Mouse (Mus musculus): Measurements from ENCODE around the gene Lhfpl3. TPM values are rescaled to one million over a fixed set of nuclear protein-coding genes. Genes with fewer than 3 reads are reported as not detected.
"Not testable (repeated sequence)": the region's sequence is repeated elsewhere in the genome, so short reads cannot be mapped to it uniquely, and the experiment has no call there.

The Lhfpl3 gene
- not detected for total RNA-seq (2022)

DNA sequence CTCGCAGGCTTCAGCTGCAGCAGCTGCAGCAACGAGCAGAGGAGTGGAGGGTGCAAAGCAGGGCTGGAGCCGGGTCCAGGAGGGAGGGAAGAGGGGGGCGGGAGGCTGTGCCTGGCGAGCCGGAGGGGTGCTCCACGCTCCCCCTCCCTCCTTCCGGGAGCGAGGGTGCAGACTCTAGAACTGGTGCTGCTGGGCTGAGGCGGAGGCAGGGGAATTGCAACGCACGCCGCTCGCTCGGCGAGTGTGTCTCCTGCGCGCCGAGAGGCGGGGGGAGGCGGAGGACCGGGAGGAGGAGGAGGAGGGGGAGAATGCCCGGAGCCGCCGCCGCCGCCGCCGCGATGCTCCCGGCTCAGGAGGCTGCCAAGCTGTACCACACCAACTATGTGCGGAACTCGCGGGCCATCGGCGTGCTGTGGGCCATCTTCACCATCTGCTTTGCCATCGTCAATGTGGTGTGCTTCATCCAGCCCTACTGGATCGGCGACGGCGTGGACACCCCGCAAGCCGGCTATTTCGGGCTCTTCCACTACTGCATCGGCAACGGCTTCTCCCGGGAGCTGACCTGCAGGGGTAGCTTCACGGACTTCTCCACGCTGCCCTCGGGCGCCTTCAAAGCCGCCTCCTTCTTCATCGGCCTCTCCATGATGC lies at the start of gene Lhfpl3:
Gene Lhfpl3 (plus strand): TSS at position 175 of the 648 bp plus-strand sequence.
- DNase-seq (ENCODE audit: low spot score) = no peak

DNA sequence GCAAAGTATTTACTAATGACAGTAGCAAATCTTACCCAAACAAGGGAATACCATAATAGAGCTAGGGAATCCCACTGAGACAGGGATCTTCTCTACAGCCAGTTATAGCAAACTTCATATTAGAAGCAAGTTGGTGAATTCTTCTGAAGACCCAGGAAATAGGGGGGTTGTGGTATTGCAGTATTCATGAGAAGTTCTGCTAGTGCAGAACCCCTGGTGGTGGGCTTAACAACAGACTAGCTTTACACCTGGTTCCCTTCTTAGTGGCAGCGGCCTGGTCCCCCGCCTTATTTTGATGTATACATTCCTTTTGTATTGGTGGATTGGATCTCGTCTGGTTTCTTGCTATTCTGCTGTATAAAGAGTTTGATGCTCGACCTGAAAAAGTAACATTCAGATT lies 39.6 kb upstream of the Lhfpl3 start:
- DNase-seq (ENCODE audit: low spot score) = not testable (repeated sequence)

DNA sequence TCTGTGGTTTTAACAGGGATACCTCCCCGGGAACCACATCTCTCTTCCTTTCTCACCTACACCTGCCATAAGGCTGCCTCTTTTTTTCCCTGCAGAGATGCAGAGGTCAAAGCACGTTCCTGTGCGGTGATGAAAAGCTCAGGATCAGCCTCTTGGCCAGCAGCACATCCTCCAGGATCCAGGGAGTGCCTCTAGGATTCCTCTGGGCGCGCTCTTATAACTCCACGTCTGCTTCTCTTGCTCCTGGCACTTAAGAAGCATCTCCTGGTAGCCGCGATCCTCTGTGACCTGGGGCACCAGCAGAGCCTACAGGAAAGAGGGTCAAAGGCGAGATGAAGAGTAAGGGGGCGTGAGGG lies 352 bp upstream of the Lhfpl3 start:
- DNase-seq (ENCODE audit: low spot score) = no peak

GRCm38 (mm10) chr5:22746533-22747021 lies 718 bp downstream of the Lhfpl3 start:
- DNase-seq (ENCODE audit: low spot score) = no peak

- no peak for DNase-seq (ENCODE audit: low spot score)
Measured at GRCm38 (mm10) chr5:22747305-22747704, 1.4 kb downstream of the Lhfpl3 start.

DNA sequence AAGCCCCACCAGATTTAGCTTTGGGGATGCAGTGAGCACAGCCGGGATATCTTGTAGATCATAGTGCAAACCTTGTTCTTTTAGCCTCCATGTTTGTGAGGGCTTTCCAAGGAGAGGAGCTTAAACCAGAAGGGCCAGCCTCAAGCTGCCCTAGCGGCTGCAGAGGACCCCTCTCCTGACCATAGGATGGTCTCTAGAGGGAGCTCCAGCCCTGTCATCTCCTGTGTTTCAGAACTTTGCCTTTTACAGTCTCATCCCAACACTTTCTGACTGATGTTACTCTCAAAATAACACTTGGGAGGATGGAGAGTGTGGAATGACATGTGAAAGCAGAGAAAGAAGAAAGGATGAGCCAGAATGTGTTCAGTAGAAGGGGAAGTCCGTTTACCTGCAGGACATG lies 11.4 kb downstream of the Lhfpl3 start:
- DNase-seq (ENCODE audit: low spot score) = no peak

GRCm38 (mm10) chr5:22770726-22771125 lies 24.9 kb downstream of the Lhfpl3 start:
- DNase-seq (ENCODE audit: low spot score) = no peak

DNA sequence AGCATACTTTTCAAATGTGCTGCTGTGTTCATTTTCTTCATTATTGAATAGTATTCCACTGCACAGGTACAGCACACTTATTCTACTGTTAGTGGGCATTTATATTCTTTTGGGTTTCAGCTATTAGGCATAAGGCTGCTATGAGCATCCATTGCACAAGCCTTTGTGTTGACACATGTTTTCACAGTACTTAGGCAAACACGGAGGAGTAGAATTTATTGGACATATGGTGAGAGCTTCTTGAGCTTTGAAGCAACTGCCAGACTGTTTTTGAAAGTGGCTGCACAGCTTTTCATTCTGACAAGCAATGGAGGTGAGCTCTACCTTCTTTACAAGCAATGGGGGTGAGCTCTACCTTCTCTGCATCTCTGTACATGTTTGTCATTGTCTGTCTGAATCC lies 49.5 kb downstream of the Lhfpl3 start:
- DNase-seq (ENCODE audit: low spot score) = no peak

DNA sequence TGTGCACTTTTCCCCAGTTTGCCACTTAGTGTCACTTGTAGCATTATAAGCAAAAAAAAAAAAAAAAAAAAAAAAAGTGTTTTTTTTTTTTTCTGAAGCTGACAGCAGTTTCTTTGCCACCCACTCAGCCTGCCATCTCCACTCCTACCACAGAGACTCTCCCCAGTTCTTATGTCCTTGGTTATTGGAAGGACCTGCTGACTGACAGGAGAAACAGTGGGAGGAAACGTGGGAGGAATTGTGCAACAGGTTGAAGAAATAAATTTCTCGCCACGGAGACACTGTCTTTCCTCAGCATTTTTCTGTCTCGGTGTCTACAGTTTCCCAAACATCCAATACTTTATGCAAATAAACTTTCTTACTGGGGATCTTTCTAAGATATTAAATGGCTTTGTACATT lies 67.6 kb downstream of the Lhfpl3 start:
- no peak for DNase-seq (ENCODE audit: low spot score)

- DNase-seq (ENCODE audit: low spot score) = no peak
Measured at GRCm38 (mm10) chr5:22829822-22830450, 84.1 kb downstream of the Lhfpl3 start.

GRCm38 (mm10) chr5:22851572-22851971 lies 105.7 kb downstream of the Lhfpl3 start:
- DNase-seq (ENCODE audit: low spot score) = peak; percentile 40

GRCm38 (mm10) chr5:22853503-22853902 lies 107.6 kb downstream of the Lhfpl3 start:
- no peak for DNase-seq (ENCODE audit: low spot score)

DNA sequence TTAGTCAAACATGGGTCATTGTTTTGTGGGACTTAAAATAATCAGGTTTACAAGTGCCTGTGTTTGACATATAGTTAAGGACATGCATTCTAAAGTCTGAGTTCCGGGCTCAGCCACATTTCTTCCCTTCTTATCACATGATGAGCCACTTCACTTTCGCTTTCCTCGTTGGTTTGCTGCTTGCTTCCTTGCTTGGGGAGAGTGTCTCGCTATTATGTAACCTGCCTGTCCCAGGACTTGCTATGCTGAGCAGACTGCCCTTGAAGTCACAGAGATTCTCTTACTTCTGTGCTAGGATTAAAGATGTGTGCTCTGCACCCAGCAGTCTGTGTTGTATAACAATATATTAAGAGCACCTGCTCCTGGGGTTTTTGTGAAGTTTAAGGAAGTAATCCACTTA lies 110.6 kb downstream of the Lhfpl3 start:
- DNase-seq (ENCODE audit: low spot score) = peak; percentile 3

GRCm38 (mm10) chr5:22861399-22861798 lies 115.5 kb downstream of the Lhfpl3 start:
- no peak for DNase-seq (ENCODE audit: low spot score)

- DNase-seq (ENCODE audit: low spot score) = no peak
Measured at GRCm38 (mm10) chr5:22869031-22869430, 123.2 kb downstream of the Lhfpl3 start.

DNA sequence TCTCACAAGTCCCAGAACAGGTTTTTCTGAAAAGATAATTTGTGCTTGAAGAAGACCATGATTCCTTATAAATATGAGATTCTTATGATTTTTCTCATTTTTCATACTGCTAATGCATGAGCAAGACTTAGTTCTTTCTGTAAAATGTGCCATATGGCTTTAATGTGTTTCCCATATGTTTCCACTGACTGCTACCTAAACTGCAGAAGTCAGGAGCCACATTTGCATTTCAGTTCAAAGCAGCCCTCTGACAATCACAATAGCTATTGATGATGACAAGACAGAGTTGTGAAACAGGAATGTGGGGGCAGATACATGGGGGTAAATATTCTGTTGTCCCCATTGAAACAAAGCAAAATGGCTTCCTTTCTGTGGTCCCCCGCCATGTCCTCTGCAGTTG lies 126.6 kb downstream of the Lhfpl3 start:
- no peak for DNase-seq (ENCODE audit: low spot score)

DNA sequence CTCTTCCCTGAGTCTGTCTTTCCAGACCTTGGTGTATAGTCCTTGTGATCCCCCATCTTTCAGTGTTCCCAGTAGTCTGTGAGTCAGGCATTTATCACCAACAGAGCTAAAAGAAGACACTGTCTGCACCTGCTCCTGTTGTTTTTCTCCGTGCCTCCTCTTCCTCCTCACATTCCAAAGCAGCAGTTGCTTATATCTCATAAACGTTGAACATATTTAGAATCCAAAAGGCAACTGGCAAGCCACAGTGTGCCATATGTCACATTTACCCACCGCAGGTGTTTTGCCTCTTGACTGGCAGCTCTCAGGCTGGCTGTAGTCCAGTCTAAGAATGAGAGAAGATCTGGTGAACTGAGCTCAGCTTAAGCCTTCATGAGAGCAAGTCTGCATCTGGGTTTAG lies 142.5 kb downstream of the Lhfpl3 start:
- no peak for DNase-seq (ENCODE audit: low spot score)

DNA sequence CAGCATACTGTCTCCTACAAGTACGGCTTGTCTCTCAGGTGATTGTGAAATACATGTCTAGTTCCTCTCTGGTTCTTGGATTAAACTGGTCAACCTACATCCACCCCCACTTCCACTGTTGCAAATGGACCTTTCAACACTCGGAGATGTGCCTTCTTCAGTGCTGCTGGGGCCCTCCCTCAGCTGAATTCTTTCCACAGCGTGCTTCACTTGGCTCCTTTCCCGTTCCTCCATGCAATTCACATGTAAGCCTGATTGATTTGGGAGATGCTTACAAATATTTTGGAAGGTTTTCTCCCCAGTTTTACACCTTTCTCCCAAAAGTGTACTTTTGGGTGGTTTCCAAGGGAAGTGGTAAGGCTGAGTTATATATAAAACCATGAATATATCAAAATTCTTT lies 143.6 kb downstream of the Lhfpl3 start:
- no peak for DNase-seq (ENCODE audit: low spot score)

DNA sequence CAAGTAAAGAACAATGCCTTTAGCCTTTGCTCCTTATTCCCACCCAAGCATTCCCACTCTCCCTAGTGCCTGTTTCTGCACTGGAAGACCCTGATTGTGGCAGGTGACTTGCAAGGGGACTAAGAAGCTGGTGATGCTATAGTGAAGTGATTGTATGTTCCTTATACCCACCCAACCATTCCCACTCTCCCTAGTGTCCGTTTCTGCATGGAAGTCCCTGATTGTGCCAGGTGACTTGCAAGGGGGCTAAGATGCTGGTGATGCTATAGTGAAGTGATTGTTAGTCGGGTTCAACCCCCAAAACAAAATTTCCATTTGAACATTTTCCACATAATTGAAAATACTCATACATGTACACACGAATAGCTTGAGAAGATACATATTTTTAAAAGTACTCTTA lies 151.4 kb downstream of the Lhfpl3 start:
- DNase-seq (ENCODE audit: low spot score) = no peak

DNA sequence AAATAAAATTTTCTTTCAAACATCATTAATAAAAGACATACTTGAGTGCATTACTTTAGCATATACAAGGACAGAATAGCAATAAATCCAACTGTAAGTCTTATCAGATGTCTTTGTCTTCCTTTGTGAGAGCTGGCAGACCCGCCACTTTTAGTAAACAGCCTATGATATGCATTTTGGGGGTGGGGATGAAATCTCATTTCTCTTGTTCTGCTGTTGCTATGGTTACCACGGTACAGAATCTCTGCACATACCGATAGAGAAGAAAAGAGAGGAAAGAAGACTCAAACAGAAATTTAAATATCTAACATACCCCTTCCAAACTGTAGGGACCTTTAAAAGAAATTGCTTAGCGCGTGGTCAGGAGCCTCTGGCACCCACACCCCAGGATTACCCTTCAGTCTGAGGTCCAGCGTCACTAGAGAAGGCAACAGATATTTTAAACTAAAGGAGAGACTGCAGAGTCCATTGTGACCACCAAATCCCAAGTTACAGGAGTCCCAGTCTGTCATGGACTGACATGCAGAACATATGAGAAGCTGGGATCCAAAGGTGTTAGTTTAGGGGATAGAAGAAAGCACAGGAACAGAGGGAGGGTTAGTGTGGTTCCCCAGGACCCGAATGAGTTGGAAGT lies 151.9 kb downstream of the Lhfpl3 start:
- DNase-seq (ENCODE audit: low spot score) = no peak

DNA sequence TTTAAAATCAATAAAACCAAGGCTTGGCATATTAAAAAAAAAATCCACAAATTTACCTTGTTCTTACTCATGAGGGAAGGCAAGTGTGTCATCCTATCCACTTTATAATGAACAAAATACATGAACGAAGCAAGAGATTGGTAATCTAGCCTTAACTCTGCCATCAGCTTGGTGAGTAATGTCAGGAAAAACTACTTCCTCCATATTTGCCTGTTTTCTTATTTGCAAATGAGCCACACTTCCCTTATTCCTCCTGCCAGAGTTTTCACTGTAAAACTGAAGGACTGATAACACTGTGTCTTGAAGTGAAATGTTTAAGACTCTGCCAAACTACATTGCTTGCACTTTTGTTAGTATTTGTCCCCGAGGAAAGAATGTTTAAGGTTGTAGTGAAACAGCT lies 152.7 kb downstream of the Lhfpl3 start:
- DNase-seq (ENCODE audit: low spot score) = no peak

- DNase-seq (ENCODE audit: low spot score) = no peak
Measured at GRCm38 (mm10) chr5:22899913-22900312, 154.1 kb downstream of the Lhfpl3 start.

DNA sequence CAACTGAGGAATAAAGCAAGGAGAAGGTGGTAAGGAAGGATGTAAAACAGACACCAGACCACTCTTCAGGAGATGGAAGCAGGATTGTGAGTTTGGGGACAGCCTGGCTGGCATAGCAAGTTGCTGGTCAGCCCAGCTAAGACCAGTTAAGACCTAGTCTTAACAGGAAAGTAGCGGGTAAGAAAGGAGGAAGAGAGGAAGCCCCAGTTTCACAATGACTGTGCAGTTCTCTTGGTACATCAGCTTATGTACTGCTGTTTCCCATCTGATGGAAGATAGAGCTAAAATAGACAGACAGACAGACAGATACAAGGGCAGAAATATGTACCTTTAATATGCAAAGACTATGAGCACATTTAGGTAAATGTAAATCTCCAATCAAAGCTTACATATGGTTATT lies 171.3 kb downstream of the Lhfpl3 start:
- DNase-seq (ENCODE audit: low spot score) = peak; percentile 15

Measured in heart, adult 8-10 months (tissue).